20 mouse cellular contexts compared by ENCODE assay signal in the genomic region with DNA sequence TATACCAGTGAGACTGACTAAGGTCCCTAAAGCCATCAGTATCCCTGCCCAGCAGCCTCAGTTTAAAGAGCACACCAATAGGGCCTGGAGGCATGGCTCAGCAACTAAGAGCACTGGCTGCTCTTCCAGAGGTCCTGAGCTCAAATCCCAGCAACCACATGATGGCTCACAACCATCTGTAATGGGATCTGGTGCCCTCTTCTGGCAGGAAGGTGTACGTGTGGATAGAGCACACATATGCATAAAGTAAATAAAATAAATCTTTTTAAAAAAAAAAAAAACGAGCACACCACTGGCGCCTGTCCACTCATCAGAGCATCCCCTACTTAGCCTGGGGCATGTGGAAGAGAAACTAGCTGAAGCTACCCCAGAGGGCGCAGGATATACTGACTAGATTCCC. TPM values are rescaled to one million over a fixed set of nuclear protein-coding genes. Genes with fewer than 3 reads are reported as not detected.
DNase-seq lines count a peak whose midpoint lies in the region; ATAC-seq and TF ChIP-seq lines count a peak whose summit lies in the region.
"Had no signal": no experiment of that assay in that cellular context is flagged by ENCODE, and none has a peak within 500 bp of the region (broad histone marks: within the 10 kb centered on the region; RNA-seq: fewer than 3 reads in every experiment).

No protein-coding gene starts in this region.

- TF ChIP-seq CTCF in intestine, postnatal 0 days (IDR thresholded peaks at IDR 0.05; ENCODE audit: low read depth), result peak; percentile 53
- peak; percentile 41 for TF ChIP-seq CTCF in lung, postnatal 0 days (IDR thresholded peaks at IDR 0.05)

- WGBS in intestine, postnatal 0 days, result 82% methylated on average over 4 of the region's 4 CpGs
- 66% methylated on average over 4 of the region's 4 CpGs for WGBS in intestine, embryonic 16.5 days
- WGBS in lung, postnatal 0 days, result 66% methylated on average over 4 of the region's 4 CpGs
- 74% methylated on average over 4 of the region's 4 CpGs for WGBS in limb, embryonic 10.5 days

- DNase-seq in lung, postnatal 0 days (ENCODE audit: low spot score), result no peak
- no peak for DNase-seq in lung, postnatal 14 days
- peak; percentile 41 for DNase-seq in NIH3T3 (ENCODE audit: low read depth)
- peak; percentile 34 for DNase-seq in splenic B cell, adult 2 months (ENCODE audit: low read depth, low spot score)
- DNase-seq in cerebellum, postnatal 4 days (ENCODE audit: low spot score in 2 of 2), result no peak
- DNase-seq in limb, embryonic 10.5 days (ENCODE audit: low spot score), result no peak
- DNase-seq: adrenal gland, adult 8-10 months; cerebellum, adult 9-10 months; gastrocnemius, postnatal 36 days; kidney, postnatal 25 days; midbrain, embryonic 14.5 days; right cerebral cortex, postnatal 4 days; thymus, adult 2 months had no signal

- peaks cover 47% of the 10 kb centered on the region; the same call in 1 of the 2 replicates for H3K36me3 ChIP-seq in intestine, postnatal 0 days (ENCODE audit: control insufficient read depth, insufficient read depth)
- H3K36me3 ChIP-seq in intestine, embryonic 16.5 days (ENCODE audit: control insufficient read depth, insufficient read depth, low read length), result peaks cover 2% of the 10 kb centered on the region; the same call in 1 of the 2 replicates
- H3K36me3 ChIP-seq in lung, postnatal 0 days (ENCODE audit: insufficient read depth, low read length), result no peaks in the 10 kb centered on the region
- no peaks in the 10 kb centered on the region for H3K36me3 ChIP-seq in splenic B cell, adult 2 months (ENCODE audit: control insufficient read depth, insufficient read depth, low read length, poor library complexity, severe bottlenecking)
- H3K36me3 ChIP-seq in limb, embryonic 10.5 days, result no peaks in the 10 kb centered on the region
- H3K36me3 ChIP-seq: heart, embryonic 13.5 days had no signal

- no peaks in the 10 kb centered on the region for H3K27me3 ChIP-seq in intestine, postnatal 0 days (replicated peaks; ENCODE audit: control insufficient read depth, insufficient read depth, low read length)
- H3K27me3 ChIP-seq in intestine, embryonic 16.5 days (replicated peaks; ENCODE audit: control insufficient read depth, insufficient read depth, low read length), result no peaks in the 10 kb centered on the region
- no peaks in the 10 kb centered on the region for H3K27me3 ChIP-seq in lung, postnatal 0 days (replicated peaks; ENCODE audit: insufficient read depth, low read length)
- no peaks in the 10 kb centered on the region for H3K27me3 ChIP-seq in splenic B cell, adult 2 months (ENCODE audit: control insufficient read depth, insufficient read depth, low read length, poor library complexity, severe bottlenecking)
- peaks cover 9% of the 10 kb centered on the region for H3K27me3 ChIP-seq in limb, embryonic 10.5 days (ENCODE audit: low read depth, poor library complexity, severe bottlenecking)
- H3K27me3 ChIP-seq: heart, embryonic 13.5 days had no signal

- ATAC-seq in intestine, postnatal 0 days, result no peak
- ATAC-seq in intestine, embryonic 16.5 days, result no peak
- ATAC-seq in lung, postnatal 0 days, result no peak

- H3K9ac ChIP-seq in intestine, postnatal 0 days (ENCODE audit: low read depth, low read length), result no peak overlapping the region
- H3K9ac ChIP-seq in intestine, embryonic 16.5 days (ENCODE audit: low read depth, low read length), result no peak overlapping the region
- no peak overlapping the region for H3K9ac ChIP-seq in lung, postnatal 0 days (replicated peaks; ENCODE audit: low read depth)
- H3K9ac ChIP-seq: heart, embryonic 13.5 days had no signal

- no peak overlapping the region for H3K4me2 ChIP-seq in intestine, postnatal 0 days (replicated peaks; ENCODE audit: low read depth)
- no peak overlapping the region for H3K4me2 ChIP-seq in intestine, embryonic 16.5 days (ENCODE audit: low read depth, low read length)
- no peak overlapping the region for H3K4me2 ChIP-seq in lung, postnatal 0 days (replicated peaks; ENCODE audit: low read depth, low read length)
- H3K4me2 ChIP-seq: heart, embryonic 13.5 days had no signal

- no peaks in the 10 kb centered on the region for H3K9me3 ChIP-seq in intestine, postnatal 0 days (ENCODE audit: control insufficient read depth)
- H3K9me3 ChIP-seq in intestine, embryonic 16.5 days (ENCODE audit: control insufficient read depth, low read length), result no peaks in the 10 kb centered on the region
- no peaks in the 10 kb centered on the region for H3K9me3 ChIP-seq in lung, postnatal 0 days (ENCODE audit: low read length)
- H3K9me3 ChIP-seq in limb, embryonic 10.5 days (replicated peaks), result no peaks in the 10 kb centered on the region
- H3K9me3 ChIP-seq: heart, embryonic 13.5 days had no signal

- H3K27ac ChIP-seq in intestine, postnatal 0 days (ENCODE audit: low read depth, low read length), result no peak overlapping the region
- no peak overlapping the region for H3K27ac ChIP-seq in intestine, embryonic 16.5 days (ENCODE audit: low read length)
- H3K27ac ChIP-seq in lung, postnatal 0 days (ENCODE audit: low read length), result no peak overlapping the region
- H3K27ac ChIP-seq in limb, embryonic 10.5 days, result no peak overlapping the region
- H3K27ac ChIP-seq: heart, embryonic 13.5 days had no signal

- H3K4me3 ChIP-seq in intestine, postnatal 0 days (ENCODE audit: low read depth, low read length), result no peak overlapping the region
- H3K4me3 ChIP-seq in intestine, embryonic 16.5 days (ENCODE audit: low read length), result no peak overlapping the region
- no peak overlapping the region for H3K4me3 ChIP-seq in lung, postnatal 0 days (ENCODE audit: low read depth, low read length)
- H3K4me3 ChIP-seq in limb, embryonic 10.5 days, result no peak overlapping the region
- H3K4me3 ChIP-seq: erythroblast, embryonic 14.5 days; heart, embryonic 13.5 days had no signal

- no peaks in the 10 kb centered on the region for H3K4me1 ChIP-seq in intestine, postnatal 0 days (replicated peaks; ENCODE audit: control insufficient read depth, insufficient read depth, low read length)
- H3K4me1 ChIP-seq in intestine, embryonic 16.5 days (ENCODE audit: control insufficient read depth, insufficient read depth, low read length), result no peaks in the 10 kb centered on the region
- no peaks in the 10 kb centered on the region for H3K4me1 ChIP-seq in lung, postnatal 0 days (ENCODE audit: insufficient read depth, low read depth, low read length)
- H3K4me1 ChIP-seq in limb, embryonic 10.5 days, result peaks cover 21% of the 10 kb centered on the region

- TF ChIP-seq EP300 in lung, postnatal 0 days (IDR thresholded peaks at IDR 0.05), result no peak

RNA-seq across cellular contexts. Expression of a gene that starts 13.6 kb away (rescaled TPM):
- polyA plus RNA-seq in intestine, postnatal 0 days (2015; fragmentation: Nextera tagmentation; extraction: Ambion mirVana), result 2.9 and 3.5 TPM in 2 replicates
- 3.9 and 4.2 TPM in 2 replicates for polyA plus RNA-seq in intestine, embryonic 16.5 days (2015; fragmentation: Nextera tagmentation; extraction: Ambion mirVana)
- polyA plus RNA-seq in lung, postnatal 0 days (2015; fragmentation: Nextera tagmentation; extraction: Ambion mirVana), result 0.02 TPM in 1 of 2 replicates, not detected in the other
- polyA plus RNA-seq in limb, embryonic 10.5 days (2016; fragmentation: Nextera tagmentation; extraction: Ambion mirVana), result 0.05 and 0.10 TPM in 2 replicates
- polyA plus RNA-seq: erythroblast, embryonic 14.5 days; liver, embryonic 16.5 days had no signal

RNA-seq across cellular contexts. Expression of a gene that starts 42.1 kb away (rescaled TPM):
- polyA plus RNA-seq in intestine, postnatal 0 days (2015; fragmentation: Nextera tagmentation; extraction: Ambion mirVana), result not detected in 2 replicates
- not detected in 2 replicates for polyA plus RNA-seq in intestine, embryonic 16.5 days (2015; fragmentation: Nextera tagmentation; extraction: Ambion mirVana)
- 0.12 TPM in 1 of 2 replicates, not detected in the other for polyA plus RNA-seq in lung, postnatal 0 days (2015; fragmentation: Nextera tagmentation; extraction: Ambion mirVana)
- 0.24 and 0.45 TPM in 2 replicates for polyA plus RNA-seq in limb, embryonic 10.5 days (2016; fragmentation: Nextera tagmentation; extraction: Ambion mirVana)
- polyA plus RNA-seq: intestine, embryonic 14.5 days; midbrain, embryonic 14.5 days; neural tube, embryonic 11.5 days had no signal

RNA-seq across cellular contexts. Expression of a gene that starts 43.3 kb away (rescaled TPM):
- polyA plus RNA-seq in intestine, postnatal 0 days (2015; fragmentation: Nextera tagmentation; extraction: Ambion mirVana), result 0.12 and 0.20 TPM in 2 replicates
- polyA plus RNA-seq in intestine, embryonic 16.5 days (2015; fragmentation: Nextera tagmentation; extraction: Ambion mirVana), result 1.7 and 1.9 TPM in 2 replicates
- 0.04 TPM in 1 of 2 replicates, not detected in the other for polyA plus RNA-seq in lung, postnatal 0 days (2015; fragmentation: Nextera tagmentation; extraction: Ambion mirVana)
- polyA plus RNA-seq in limb, embryonic 10.5 days (2016; fragmentation: Nextera tagmentation; extraction: Ambion mirVana), result 0.03 and 0.04 TPM in 2 replicates
- polyA plus RNA-seq: erythroblast, embryonic 14.5 days; heart, embryonic 13.5 days; midbrain, embryonic 14.5 days; neural tube, embryonic 11.5 days had no signal

RNA-seq across cellular contexts. Expression of a gene that starts 50.2 kb away (rescaled TPM):
- polyA plus RNA-seq in intestine, postnatal 0 days (2015; fragmentation: Nextera tagmentation; extraction: Ambion mirVana), result 25.6 and 27.0 TPM in 2 replicates
- 57.0 and 62.3 TPM in 2 replicates for polyA plus RNA-seq in intestine, embryonic 16.5 days (2015; fragmentation: Nextera tagmentation; extraction: Ambion mirVana)
- 44.3 and 49.5 TPM in 2 replicates for polyA plus RNA-seq in lung, postnatal 0 days (2015; fragmentation: Nextera tagmentation; extraction: Ambion mirVana)
- polyA plus RNA-seq in limb, embryonic 10.5 days (2016; fragmentation: Nextera tagmentation; extraction: Ambion mirVana), result 121 and 129 TPM in 2 replicates

Comparison
In these comparisons a context has a peak if more than half of its experiments do, and no peak if none do; other contexts are left out.
1. DNase-seq: peak in NIH3T3 (single experiment) and splenic B cell, adult 2 months (single experiment); none in lung, postnatal 0 days (single experiment), lung, postnatal 14 days (single experiment), cerebellum, postnatal 4 days (0 of 2) and limb, embryonic 10.5 days (single experiment).